In genomic region chr16:80512724-80513123, GRCm38 (mm10) we compare ENCODE assay signal across 23 mouse cellular contexts.
DNase-seq lines count a peak whose midpoint lies in the region; ATAC-seq lines count a peak whose summit lies in the region.
"Had no signal": no experiment of that assay in that cellular context is flagged by ENCODE, and none has a peak within 500 bp of the region (broad histone marks: within the 10 kb centered on the region; RNA-seq: fewer than 3 reads in every experiment).

No protein-coding gene starts in this region.

- no peaks in the 10 kb centered on the region for H3K36me3 ChIP-seq in heart, embryonic 12.5 days
- H3K36me3 ChIP-seq in kidney, embryonic 16.5 days (ENCODE audit: insufficient read depth, low read length): no peaks in the 10 kb centered on the region
- H3K36me3 ChIP-seq in lung, embryonic 16.5 days (ENCODE audit: control insufficient read depth, insufficient read depth, low read length): no peaks in the 10 kb centered on the region
- H3K36me3 ChIP-seq: embryonic facial prominence, embryonic 12.5 days; forebrain, embryonic 12.5 days; G1E; heart, embryonic 13.5 days; hindbrain, embryonic 10.5 days; hindbrain, embryonic 15.5 days had no signal

- no peaks in the 10 kb centered on the region for H3K9me3 ChIP-seq in heart, embryonic 12.5 days (replicated peaks)
- H3K9me3 ChIP-seq in kidney, embryonic 16.5 days (ENCODE audit: low read length): no peaks in the 10 kb centered on the region
- H3K9me3 ChIP-seq in lung, embryonic 16.5 days (ENCODE audit: control insufficient read depth, low read length): no peaks in the 10 kb centered on the region
- H3K9me3 ChIP-seq: embryonic facial prominence, embryonic 12.5 days; forebrain, embryonic 12.5 days; G1E; heart, embryonic 13.5 days; hindbrain, embryonic 10.5 days; hindbrain, embryonic 15.5 days had no signal

- no peak overlapping the region for H3K27ac ChIP-seq in heart, embryonic 12.5 days (ENCODE audit: poor library complexity, severe bottlenecking)
- no peak overlapping the region for H3K27ac ChIP-seq in kidney, embryonic 16.5 days (ENCODE audit: low read length)
- H3K27ac ChIP-seq in lung, embryonic 16.5 days (ENCODE audit: low read length): no peak overlapping the region
- H3K27ac ChIP-seq: embryonic facial prominence, embryonic 12.5 days; forebrain, embryonic 12.5 days; heart, embryonic 13.5 days; hindbrain, embryonic 10.5 days; hindbrain, embryonic 15.5 days had no signal

- no peak overlapping the region for H3K4me3 ChIP-seq in heart, embryonic 12.5 days
- no peak overlapping the region for H3K4me3 ChIP-seq in kidney, embryonic 16.5 days (ENCODE audit: low read length)
- no peak overlapping the region for H3K4me3 ChIP-seq in lung, embryonic 16.5 days (ENCODE audit: low read length)
- H3K4me3 ChIP-seq: embryonic facial prominence, embryonic 12.5 days; forebrain, embryonic 12.5 days; heart, embryonic 13.5 days; hindbrain, embryonic 10.5 days; hindbrain, embryonic 15.5 days had no signal

- H3K9ac ChIP-seq in heart, embryonic 12.5 days: no peak overlapping the region
- H3K9ac ChIP-seq in kidney, embryonic 16.5 days (replicated peaks; ENCODE audit: low read length): no peak overlapping the region
- no peak overlapping the region for H3K9ac ChIP-seq in lung, embryonic 16.5 days (ENCODE audit: low read length)
- H3K9ac ChIP-seq: embryonic facial prominence, embryonic 12.5 days; forebrain, embryonic 12.5 days; heart, embryonic 13.5 days; hindbrain, embryonic 15.5 days had no signal

- no peak for ATAC-seq in heart, embryonic 12.5 days (ENCODE audit: insufficient number of reproducible peaks, low FRiP score)
- ATAC-seq in kidney, embryonic 16.5 days (ENCODE audit: low FRiP score, low TSS enrichment): peak; percentile 76
- ATAC-seq in lung, embryonic 16.5 days (ENCODE audit: low read depth): peak; percentile 38
- ATAC-seq: CD4-positive, CD25-positive, alpha-beta regulatory T cell, adult 4 months; forebrain, embryonic 16.5 days had no signal

- 56% methylated on average over 2 of the region's 2 CpGs for WGBS in heart, embryonic 12.5 days
- WGBS in kidney, embryonic 16.5 days: 46% methylated on average over 2 of the region's 2 CpGs
- WGBS in lung, embryonic 16.5 days: 49% methylated on average over 2 of the region's 2 CpGs

- H3K4me1 ChIP-seq in heart, embryonic 12.5 days (replicated peaks): no peaks in the 10 kb centered on the region
- H3K4me1 ChIP-seq in kidney, embryonic 16.5 days (ENCODE audit: insufficient read depth, low read length): no peaks in the 10 kb centered on the region
- H3K4me1 ChIP-seq in lung, embryonic 16.5 days (replicated peaks; ENCODE audit: control insufficient read depth, insufficient read depth, low read length): no peaks in the 10 kb centered on the region
- H3K4me1 ChIP-seq: embryonic facial prominence, embryonic 12.5 days; forebrain, embryonic 12.5 days; heart, embryonic 13.5 days; hindbrain, embryonic 15.5 days had no signal

- no peaks in the 10 kb centered on the region for H3K27me3 ChIP-seq in heart, embryonic 12.5 days (replicated peaks)
- no peaks in the 10 kb centered on the region for H3K27me3 ChIP-seq in kidney, embryonic 16.5 days (ENCODE audit: insufficient read depth, low read length)
- no peaks in the 10 kb centered on the region for H3K27me3 ChIP-seq in lung, embryonic 16.5 days (ENCODE audit: control insufficient read depth, insufficient read depth, low read depth, low read length)
- H3K27me3 ChIP-seq: embryonic facial prominence, embryonic 12.5 days; forebrain, embryonic 12.5 days; heart, embryonic 13.5 days; hindbrain, embryonic 15.5 days had no signal

- peak; percentile 1 to 22 for DNase-seq in heart, adult 9 months (ENCODE audit: low spot score in 2 of 2)
- DNase-seq in kidney, postnatal 25 days: no peak
- DNase-seq in lung, adult 18-20 months: no peak
- peak; percentile 45 for DNase-seq in Muller cell, postnatal 12 days (ENCODE audit: inconsistent ontology term)
- no peak for DNase-seq in layer of hippocampus, postnatal 36 days
- DNase-seq: adrenal gland, postnatal 10 days; cerebellum, adult 11 months; cerebellum, adult 8-10 months; cerebellum, postnatal 14 days; embryo, embryonic 11 days; gastrocnemius, postnatal 10 days; heart, postnatal 14 days had no signal

- no peak overlapping the region for H3K4me2 ChIP-seq in heart, embryonic 12.5 days
- no peak overlapping the region for H3K4me2 ChIP-seq in kidney, embryonic 16.5 days (replicated peaks; ENCODE audit: low read depth, low read length)
- H3K4me2 ChIP-seq in lung, embryonic 16.5 days (ENCODE audit: low read depth, low read length): no peak overlapping the region
- H3K4me2 ChIP-seq: embryonic facial prominence, embryonic 12.5 days; forebrain, embryonic 12.5 days; heart, embryonic 13.5 days; hindbrain, embryonic 15.5 days had no signal

Comparison
In these comparisons a context has a peak if more than half of its experiments do, and no peak if none do; other contexts are left out.
1. DNase-seq: peak in heart, adult 9 months (2 of 2) and Muller cell, postnatal 12 days (single experiment); none in kidney, postnatal 25 days (0 of 2), lung, adult 18-20 months (0 of 2) and layer of hippocampus, postnatal 36 days (0 of 2).